Mouse (Mus musculus) retina, postnatal 7 days (tissue): ENCODE results near the gene Cda.

Source experiments
- DNase-seq: peaks from one replicate; pipeline ENCODE4 v3.0.0-alpha.2; 2012; ENCODE audit warnings: low read depth, low spot score

The Cda gene

DNA sequence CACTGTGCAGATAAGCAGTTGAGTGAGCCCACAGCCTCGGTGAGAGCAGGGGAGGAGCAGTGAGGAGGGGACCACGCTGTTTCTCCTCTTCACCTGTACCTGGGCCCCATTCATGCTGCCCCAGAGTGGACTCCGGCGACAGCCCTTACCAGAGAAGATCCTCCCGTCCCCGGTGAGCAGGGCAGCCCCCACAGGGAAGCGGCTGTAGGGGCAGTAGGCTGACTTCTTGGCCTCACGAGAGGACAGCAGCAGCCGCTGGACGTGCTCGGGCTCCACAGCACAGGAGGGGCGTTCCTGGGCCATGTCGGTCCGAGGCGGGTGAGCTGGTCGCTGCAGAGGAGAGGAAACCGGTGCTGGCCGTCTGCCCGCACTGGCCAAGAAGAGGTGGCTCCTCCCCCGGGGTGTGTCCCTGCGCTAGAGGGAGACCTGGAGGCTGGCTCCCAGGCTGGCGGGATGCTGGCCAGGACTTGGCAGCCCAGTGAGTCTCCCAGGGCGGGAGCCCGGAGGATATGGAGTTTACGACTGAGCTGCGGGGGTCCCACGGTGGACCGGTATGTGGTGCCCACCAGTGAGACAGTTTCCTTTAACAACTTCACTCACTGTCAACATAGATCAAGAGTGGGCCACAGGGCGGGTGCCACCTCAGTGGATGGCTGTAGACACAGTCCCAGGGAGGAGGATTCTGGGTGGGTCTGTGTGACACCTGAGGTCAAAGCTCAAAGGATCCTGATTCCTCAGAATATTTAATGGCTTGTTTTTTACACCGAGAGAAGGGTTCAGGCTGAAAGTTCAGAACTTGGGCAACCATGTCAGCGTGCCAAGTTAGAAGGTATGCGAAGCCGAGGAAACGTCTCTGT is at the start of gene Cda:
Cda (minus strand) TSS at position 352 of the 857 bp plus-strand sequence.
- peak; percentile 49 for DNase-seq

DNA sequence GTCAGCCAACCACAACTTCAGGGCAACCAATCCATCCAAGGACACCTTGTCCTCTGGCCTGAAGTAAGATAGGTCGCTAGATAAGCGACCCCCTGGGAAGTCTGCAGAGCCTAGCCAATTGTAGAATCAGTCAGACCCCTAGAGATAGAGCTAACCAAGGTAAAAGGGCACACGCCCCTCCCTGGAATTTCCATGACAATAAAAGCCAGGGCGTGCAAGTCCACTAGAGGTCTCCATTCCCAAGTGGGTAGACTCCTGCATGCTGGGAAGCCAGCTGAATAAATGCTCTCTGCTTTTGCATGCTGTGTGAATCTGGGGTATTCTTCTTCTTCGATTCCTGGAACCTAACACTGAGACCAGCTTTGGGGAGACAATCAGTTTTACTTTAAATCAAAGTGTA is 48.6 kb upstream of the Cda start:
- DNase-seq = no peak

DNA sequence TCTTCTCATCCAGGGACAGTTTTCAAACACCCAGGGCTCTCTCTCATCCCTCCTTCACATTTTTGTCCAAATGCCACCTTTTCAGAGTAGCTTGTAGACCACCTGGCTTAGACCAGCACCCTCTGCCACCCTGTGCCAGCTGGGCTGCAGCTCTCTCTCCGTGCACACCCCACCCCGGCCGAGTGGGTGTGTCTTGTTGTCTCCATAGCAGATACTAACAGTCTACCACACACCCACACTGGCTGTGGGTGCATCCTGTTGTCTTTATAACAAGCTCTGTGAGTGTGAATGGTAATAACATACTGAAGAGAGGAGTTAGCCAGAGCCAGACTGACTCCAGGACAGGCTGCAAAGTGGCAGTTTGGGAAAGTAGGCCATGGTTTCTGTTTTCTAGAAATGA is 48.2 kb upstream of the Cda start:
- DNase-seq = no peak

GRCm38 (mm10) chr4:138414725-138415124 is 46.9 kb upstream of the Cda start:
- no peak for DNase-seq

DNA sequence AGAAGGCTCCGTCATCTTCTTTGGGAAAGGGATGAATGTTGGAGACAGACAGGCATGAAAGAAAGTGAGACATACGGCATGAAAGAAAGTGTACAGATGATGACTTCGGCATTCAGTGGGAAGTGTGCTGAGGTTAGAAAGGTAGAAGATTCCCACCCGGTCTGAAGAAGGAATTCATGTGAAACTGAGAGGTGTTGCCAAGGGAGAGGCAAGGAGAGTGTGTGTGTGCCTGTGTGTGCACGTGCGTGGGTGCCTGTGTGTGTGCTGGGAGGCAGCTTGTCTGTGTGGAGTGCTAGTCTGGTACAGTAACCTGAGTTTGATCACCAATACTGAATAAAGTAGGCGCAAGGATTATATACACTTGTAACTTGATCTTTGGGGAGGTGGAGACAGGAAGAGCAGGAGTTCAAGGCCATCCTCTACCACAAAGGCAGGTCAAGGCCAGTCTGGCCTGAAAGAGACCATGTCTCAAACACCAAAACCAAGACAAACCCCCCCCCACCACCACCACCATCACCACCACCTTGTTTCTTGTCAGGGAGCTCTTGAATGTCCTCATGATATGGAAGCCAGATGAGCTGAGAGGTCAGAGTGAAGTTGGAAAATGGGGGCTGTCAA is 43.8 kb upstream of the Cda start:
- no peak for DNase-seq

GRCm38 (mm10) chr4:138411011-138411410 is 43.2 kb upstream of the Cda start:
- no peak for DNase-seq

- no peak for DNase-seq
These were observed 39.8 kb upstream of the Cda start for GRCm38 (mm10) chr4:138407479-138408194.

- DNase-seq = no peak
These were observed 37.0 kb upstream of the Cda start for GRCm38 (mm10) chr4:138404806-138405205.

DNA sequence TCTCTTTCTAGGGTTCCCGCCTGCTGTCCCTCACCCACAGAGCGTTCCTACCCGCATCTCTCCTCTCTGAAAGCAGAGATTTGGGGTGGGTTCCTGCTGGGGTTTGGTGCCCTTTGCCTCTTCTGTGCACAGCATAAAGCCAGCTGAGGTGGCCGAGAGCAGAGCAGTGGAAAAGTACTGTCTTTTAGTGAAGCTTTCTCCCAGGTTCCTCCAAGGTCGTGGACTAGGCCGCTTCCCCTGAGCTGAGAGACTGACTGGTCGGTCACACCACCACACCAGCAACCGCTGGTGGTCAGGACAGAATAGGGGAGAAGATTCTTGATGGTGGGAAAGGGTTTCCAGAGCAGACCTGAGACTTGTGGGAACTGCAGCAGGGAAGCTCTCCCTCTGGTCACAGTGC is 28.9 kb upstream of the Cda start:
- no peak for DNase-seq

DNA sequence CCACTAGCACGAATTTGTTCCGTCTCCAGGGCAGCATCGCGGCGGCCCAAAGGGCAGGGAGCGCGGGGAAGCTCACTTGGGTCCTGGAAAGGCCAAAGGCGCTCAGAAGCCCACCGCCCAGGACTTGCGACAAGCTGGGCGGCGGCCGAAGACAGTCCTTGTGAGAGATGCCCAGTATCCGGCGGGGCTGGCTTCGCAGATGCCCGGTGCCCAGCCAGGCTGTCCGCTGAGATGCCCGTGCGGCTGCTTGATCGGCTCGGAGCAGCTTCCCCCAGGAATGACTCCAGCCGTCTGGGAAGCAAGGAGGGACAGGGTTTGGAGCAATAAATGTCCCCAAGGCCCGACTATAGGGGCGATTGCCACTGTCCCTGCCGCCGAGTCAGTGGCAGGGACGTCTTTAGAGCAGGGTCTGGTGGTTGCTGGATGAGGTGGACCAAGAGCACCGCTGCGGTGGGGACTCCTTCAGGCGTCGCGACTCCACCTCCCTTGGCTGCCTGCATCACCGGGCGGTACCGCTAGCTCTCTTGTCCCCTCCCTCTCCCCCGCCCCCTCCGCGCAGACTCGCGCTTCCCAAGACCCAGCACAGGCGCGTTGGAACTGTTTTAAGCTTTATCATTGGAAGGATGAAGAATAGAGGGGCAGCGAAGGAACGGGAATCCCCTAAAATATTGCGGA is 28.3 kb upstream of the Cda start, which contains the start of gene Fam43b:
Fam43b (minus strand) TSS at position 558 of the 675 bp plus-strand sequence.
- no peak for DNase-seq

- DNase-seq = no peak
These were observed 27.5 kb upstream of the Cda start for GRCm38 (mm10) chr4:138395087-138395970.

GRCm38 (mm10) chr4:138393703-138394102 is 25.9 kb upstream of the Cda start:
- DNase-seq = no peak

- DNase-seq = no peak
These were observed 16.0 kb upstream of the Cda start for GRCm38 (mm10) chr4:138383789-138384188.

DNA sequence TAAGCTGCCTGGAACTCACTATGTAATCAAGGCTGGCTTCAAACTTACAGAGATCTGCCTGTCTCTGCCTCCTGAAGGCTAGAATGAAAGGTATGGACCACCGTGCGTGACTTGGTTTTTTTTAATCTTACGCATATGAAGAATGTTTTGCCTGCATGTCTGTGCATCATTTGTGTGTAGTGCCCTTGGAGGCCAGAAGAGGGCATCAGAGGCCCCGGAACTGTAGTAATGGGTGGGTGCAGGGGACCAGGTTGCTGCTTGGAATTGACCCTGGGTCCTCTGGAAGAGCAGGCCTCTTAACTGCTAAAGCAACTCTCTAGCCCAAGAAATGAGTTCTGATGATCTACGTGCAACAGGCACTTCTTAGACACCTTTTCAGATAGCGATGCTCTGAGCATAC is 14.7 kb upstream of the Cda start:
- DNase-seq = no peak

DNA sequence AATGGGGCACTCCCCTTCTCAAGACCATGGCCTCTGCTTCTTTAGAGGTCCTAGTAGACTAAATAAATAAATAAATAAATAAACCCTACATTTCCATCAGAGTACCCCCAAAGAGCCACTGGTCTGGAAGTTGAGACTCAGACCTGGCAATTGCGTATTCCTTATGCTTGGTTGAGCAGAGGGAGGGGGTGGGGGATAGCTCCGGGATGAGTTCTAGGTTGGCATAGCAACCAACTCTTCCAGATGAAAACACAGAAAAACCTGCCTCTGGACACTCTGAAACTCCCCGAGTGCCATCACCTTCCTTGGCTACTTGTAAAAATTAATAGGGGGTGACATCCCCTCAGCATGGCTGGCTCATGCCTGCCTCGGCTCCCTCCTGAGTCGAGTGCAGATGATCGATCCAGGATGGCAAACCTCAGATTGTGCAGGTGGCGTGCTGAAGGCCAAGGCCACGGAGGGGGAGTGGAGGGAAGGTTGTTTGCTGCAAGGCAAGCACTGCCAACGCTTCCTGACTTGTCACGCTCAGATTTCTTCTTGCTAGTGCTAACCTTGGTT is 12.4 kb upstream of the Cda start:
- no peak for DNase-seq

GRCm38 (mm10) chr4:138379091-138379840 is 11.5 kb upstream of the Cda start:
- peak; percentile 78 for DNase-seq

DNA sequence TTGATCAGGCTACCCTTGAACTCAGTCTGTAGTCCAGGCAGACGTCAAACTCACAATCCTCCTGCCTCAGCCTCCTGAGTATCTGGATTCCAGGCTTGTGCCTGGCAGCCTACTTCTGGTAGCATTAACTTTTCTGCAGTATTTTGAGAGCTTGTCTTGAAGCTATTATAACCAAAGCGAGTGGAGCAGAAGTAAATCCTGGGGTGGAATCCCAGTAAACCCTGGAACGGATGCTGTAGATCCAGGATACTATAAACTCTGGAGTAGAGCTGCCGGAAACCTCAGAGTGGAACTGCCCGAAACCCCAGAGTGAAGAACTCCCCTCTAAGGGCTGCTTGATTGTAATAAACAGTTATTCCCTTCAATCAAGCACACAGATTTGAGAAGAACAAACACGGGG is 9.7 kb upstream of the Cda start:
- no peak for DNase-seq

GRCm38 (mm10) chr4:138375117-138375516 is 7.3 kb upstream of the Cda start:
- DNase-seq = no peak

DNA sequence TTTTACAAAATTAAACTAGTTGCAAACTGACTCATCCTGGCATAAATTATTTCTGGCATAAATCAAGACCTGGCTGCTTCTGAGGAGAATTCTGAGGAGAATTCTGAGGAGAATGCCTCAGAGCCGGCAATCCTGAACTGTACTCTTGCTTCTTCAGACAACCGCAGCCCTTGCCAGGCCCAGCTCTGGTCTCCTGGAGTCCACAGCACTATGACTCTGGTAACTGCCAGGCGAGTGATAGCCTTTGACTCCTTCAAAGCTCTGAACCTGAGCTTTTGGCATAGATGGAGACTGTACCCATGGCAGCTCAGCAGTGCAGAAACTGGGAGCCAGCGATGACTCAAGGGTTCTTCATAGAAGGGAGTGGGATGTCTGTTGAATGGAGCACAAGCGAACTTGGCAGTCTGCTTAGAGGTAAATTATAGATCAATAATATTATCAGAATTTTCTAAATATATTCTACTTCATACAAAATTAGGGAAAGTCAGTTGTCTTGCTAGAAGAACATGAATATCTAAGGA is 3.3 kb upstream of the Cda start:
- no peak for DNase-seq
